Mouse (Mus musculus) liver, embryonic 12.5 days (tissue): ENCODE measurements around the gene Dand5. TPM values are rescaled to one million over a fixed set of nuclear protein-coding genes. Genes with fewer than 3 reads are reported as not detected.
A peak's percentile ranks its signal among the peaks of the same experiment; 100 is the strongest.

Experiments
- ATAC-seq: fragments of 200-750 bp; cut with Nextera tagmentation; 2 replicates; pipeline ENCODE4 v1.8.0; 2017; ENCODE audit warnings: moderate number of reproducible peaks, mild to moderate bottlenecking, moderate library complexity
- H3K27ac ChIP-seq: fragments of 300-500 bp; sonication (generic); 2 replicates; pipeline ENCODE4 v1.5.1; 2016; ENCODE audit warnings: mild to moderate bottlenecking
- H3K27me3 ChIP-seq: fragments of 300-500 bp; sonication (generic); replicated peaks from 2 replicates; pipeline ENCODE4 v1.6.1; 2016; ENCODE audit warnings: mild to moderate bottlenecking, moderate library complexity
- H3K36me3 ChIP-seq: fragments of 300-500 bp; sonication (generic); 2 replicates; pipeline ENCODE4 v1.6.1; 2016; ENCODE audit warnings: mild to moderate bottlenecking, moderate library complexity
- H3K4me1 ChIP-seq: fragments of 300-500 bp; sonication (generic); 2 replicates; pipeline ENCODE4 v1.6.1; 2016
- H3K4me2 ChIP-seq: fragments of 300-500 bp; sonication (generic); 2 replicates; pipeline ENCODE4 v1.6.1; 2016; ENCODE audit warnings: mild to moderate bottlenecking, moderate library complexity
- H3K4me3 ChIP-seq: fragments of 300-500 bp; sonication (generic); 2 replicates; pipeline ENCODE4 v1.5.1; 2016; ENCODE audit warnings: mild to moderate bottlenecking, moderate library complexity
- H3K9ac ChIP-seq: fragments of 300-500 bp; sonication (generic); 2 replicates; pipeline ENCODE4 v1.6.1; 2016; ENCODE audit warnings: mild to moderate bottlenecking, moderate library complexity
- H3K9me3 ChIP-seq: fragments of 300-500 bp; sonication (generic); replicated peaks from 2 replicates; pipeline ENCODE4 v1.6.1; 2016; ENCODE audit warnings: mild to moderate bottlenecking, moderate library complexity
- WGBS: fragments of 180-500 bp; shearing (Covaris S2); methylation state at CpG from one replicate; pipeline ENCODE4 v1.1.7; 2016; ENCODE audit not compliant: insufficient replicate concordance; 5-methylcytosine and 5-hydroxymethylcytosine counted together
- polyA plus RNA-seq: library from polyadenylated mRNA; unstranded; fragments of >200 nt; fragmentation: Nextera tagmentation; extraction: Ambion mirVana; gene quantifications from 2 replicates; pipeline ENCODE4 v1.2.1, GENCODE M21; 2016

Gene Dand5
- polyA plus RNA-seq, 1 experiment from 2014 or later: 4.3 TPM

DNA sequence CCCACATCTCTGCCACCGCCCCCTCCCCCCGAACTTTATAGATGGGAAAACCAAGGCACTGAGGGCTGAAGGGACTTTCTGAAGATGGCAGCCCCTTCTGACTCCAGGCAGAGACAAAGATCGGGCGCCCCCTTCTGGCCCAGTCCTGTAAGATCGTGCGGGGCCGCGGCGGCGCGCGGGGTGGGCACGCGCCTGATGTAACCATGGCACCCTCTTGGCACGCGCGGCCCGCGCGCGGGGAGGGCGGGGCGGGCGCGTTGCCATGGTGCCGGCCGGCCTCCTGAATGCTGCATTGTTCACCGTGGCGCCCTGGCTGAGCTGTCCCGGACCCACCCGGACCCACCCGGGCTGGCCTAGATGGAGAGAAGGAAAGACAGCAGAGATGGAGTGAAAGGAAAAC is 11.7 kb downstream of the Dand5 start:
- ATAC-seq: peak; percentile 41
- peaks cover 51% of the 10 kb centered on the region for H3K4me1 ChIP-seq
- H3K27ac ChIP-seq: no peak overlapping the region
- WGBS: 2% methylated on average over 32 of the region's 32 CpGs
- H3K4me3 ChIP-seq: peak overlapping the region; percentile 44
- H3K4me2 ChIP-seq: peak overlapping the region; percentile 70
- H3K9me3 ChIP-seq: peaks cover 4% of the 10 kb centered on the region; the same call in 1 of the 2 replicates
- H3K36me3 ChIP-seq: no peaks in the 10 kb centered on the region
- peaks cover 75% of the 10 kb centered on the region for H3K27me3 ChIP-seq
- peak overlapping the region; percentile 18; the same call in 1 of the 2 replicates for H3K9ac ChIP-seq

DNA sequence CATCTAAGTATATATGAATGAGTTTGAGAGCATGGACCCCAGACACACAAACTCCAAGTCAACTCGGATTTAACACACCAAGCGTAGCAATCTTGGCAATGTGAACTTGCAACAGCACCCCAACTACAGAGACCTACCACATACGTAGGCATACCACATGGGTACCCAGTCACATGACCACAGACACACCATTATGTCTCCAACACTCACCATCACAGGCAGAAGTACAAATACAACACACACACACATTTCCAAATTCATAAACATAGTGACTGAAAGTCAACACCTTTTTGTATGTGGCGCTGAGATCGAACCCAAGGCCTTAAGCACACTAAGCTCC is 12.7 kb downstream of the Dand5 start:
- Histone ChIP-seq H3K27ac (no peak overlapping the region), H3K9me3 (peaks cover 5% of the 10 kb centered on the region; the same call in 1 of the 2 replicates), H3K4me3 (no peak overlapping the region), H3K4me1 (peaks cover 41% of the 10 kb centered on the region), H3K36me3 (no peaks in the 10 kb centered on the region), H3K9ac (no peak overlapping the region), H3K27me3 (peaks cover 80% of the 10 kb centered on the region), H3K4me2 (no peak overlapping the region)
- ATAC-seq: no peak
- 71% methylated on average over 5 of the region's 5 CpGs for WGBS

DNA sequence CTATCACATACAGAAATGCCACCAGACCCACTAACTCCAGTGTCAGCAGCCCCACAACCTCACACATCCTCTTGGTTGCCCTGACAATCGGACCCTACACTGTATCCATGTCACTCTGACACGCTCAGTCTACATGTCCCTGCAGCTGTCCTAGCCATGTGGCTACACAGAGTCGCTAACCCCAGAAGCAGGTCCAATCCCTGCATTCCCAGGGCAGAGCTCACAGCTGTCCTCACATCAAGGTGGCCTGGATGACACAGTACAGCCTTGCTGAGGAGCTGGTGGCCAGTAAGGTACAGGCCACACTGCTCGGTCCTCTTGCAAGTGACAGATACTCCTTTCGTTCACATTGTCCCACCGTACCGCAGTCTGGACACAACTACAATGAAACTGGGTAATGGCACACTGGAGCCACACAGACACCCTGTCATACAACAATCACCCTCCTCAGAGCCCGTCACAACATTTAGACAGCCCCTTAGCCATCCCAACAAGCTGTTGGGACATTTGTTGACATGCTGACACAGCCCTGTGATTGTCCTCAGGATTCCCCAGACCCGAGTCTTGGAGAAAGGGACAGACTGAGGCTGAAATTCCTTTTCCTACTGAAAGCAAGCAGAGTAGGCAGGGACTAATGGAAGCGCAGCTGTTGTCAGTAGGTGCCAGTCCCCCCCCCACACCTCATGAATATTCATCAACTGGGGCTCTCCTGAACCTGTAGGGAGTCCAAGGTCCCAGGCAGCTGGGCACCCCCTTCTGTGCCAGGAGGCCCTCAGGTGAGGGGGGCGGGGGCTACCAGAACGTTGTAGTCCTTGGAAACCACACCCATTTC is 13.3 kb downstream of the Dand5 start:
- peaks cover 36% of the 10 kb centered on the region for H3K4me1 ChIP-seq
- H3K4me3 ChIP-seq: no peak overlapping the region
- no peak for ATAC-seq
- no peak overlapping the region for H3K4me2 ChIP-seq
- no peaks in the 10 kb centered on the region for H3K36me3 ChIP-seq
- peaks cover 80% of the 10 kb centered on the region for H3K27me3 ChIP-seq
- no peak overlapping the region for H3K9ac ChIP-seq
- peaks cover 5% of the 10 kb centered on the region; the same call in 1 of the 2 replicates for H3K9me3 ChIP-seq
- 62% methylated on average over 12 of the region's 12 CpGs for WGBS
- no peak overlapping the region for H3K27ac ChIP-seq

DNA sequence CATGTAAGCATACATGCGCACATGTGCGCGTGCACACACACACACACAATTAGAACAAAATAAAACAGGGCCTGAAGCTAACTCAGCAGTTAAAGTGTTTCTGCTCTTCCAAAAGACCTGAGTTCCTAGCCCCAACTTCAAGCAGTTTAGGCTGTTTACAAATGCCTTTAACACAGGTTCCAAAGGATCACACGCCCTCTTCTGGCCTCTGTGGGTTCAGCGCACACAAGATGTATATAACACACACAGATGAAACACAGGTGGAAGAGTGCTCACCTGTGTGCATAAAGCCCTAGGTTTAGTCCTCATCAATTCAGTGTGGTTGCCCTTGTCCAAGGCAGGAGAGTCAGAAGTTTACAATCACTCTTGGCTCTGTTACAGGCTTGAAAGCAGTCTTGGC is 16.6 kb downstream of the Dand5 start:
- H3K9ac ChIP-seq: no peak overlapping the region
- no peak for ATAC-seq
- H3K4me2 ChIP-seq: no peak overlapping the region
- peaks cover 86% of the 10 kb centered on the region for H3K27me3 ChIP-seq
- WGBS: 85% methylated on average over 5 of the region's 5 CpGs
- H3K4me3 ChIP-seq: no peak overlapping the region
- peaks cover 5% of the 10 kb centered on the region; the same call in 1 of the 2 replicates for H3K9me3 ChIP-seq
- no peaks in the 10 kb centered on the region for H3K36me3 ChIP-seq
- peaks cover 30% of the 10 kb centered on the region for H3K4me1 ChIP-seq
- H3K27ac ChIP-seq: no peak overlapping the region

DNA sequence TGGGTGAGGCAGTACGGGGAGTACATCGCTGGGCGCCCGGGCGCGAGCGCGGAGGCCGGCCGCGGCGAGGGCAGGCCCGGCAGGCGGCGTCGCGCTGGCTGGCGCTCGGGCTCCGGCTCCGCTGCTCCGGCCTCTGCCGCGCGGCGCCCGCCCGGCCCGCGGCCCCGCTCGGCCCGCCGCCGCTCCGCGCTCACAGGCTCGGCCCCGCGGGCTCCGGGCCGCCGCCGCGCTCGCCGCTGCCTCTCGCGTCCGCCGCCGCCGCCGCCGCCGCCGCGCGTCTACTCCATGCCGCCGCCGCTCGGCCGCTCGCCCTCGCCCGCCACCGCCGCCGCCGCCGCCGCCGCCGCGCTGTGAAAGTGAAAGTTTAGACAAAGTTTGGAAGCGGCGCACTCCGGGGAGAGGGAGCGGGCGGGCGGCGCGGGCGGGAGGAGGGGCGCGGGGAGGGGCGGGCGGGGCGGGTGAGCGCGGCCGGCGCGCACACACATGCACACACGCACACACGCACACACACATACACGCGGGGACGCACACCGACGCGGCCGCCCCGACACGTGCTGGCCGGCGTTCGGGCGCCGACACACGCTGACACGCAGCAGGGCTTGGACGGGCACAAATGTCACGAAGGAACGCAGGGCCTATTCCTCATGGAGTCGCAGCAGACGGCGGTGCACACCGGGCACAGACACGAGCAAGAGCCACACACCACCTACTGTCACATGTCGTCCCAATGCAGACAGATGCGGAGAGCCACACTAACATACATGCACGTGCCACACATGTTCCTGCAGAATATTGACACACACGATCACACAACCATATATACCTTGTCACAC is 22.4 kb downstream of the Dand5 start, which contains the start of gene Nfix:
Gene Nfix (minus strand): TSS at position 346 of the 833 bp plus-strand sequence.
- Histone ChIP-seq H3K27me3 (peaks cover 98% of the 10 kb centered on the region), H3K4me3 (peak within 1 kb of the TSS; percentile 67), H3K9me3 (no peaks in the 10 kb centered on the region), H3K9ac (peak within 1 kb of the TSS; percentile 73), H3K36me3 (no peaks in the 10 kb centered on the region), H3K27ac (no peak within 1 kb of the TSS), H3K4me2 (peak within 1 kb of the TSS; percentile 89), H3K4me1 (peaks cover 27% of the 10 kb centered on the region)
- WGBS: 2% methylated on average over 46 of the region's 125 CpGs
- ATAC-seq: peak; percentile 10

DNA sequence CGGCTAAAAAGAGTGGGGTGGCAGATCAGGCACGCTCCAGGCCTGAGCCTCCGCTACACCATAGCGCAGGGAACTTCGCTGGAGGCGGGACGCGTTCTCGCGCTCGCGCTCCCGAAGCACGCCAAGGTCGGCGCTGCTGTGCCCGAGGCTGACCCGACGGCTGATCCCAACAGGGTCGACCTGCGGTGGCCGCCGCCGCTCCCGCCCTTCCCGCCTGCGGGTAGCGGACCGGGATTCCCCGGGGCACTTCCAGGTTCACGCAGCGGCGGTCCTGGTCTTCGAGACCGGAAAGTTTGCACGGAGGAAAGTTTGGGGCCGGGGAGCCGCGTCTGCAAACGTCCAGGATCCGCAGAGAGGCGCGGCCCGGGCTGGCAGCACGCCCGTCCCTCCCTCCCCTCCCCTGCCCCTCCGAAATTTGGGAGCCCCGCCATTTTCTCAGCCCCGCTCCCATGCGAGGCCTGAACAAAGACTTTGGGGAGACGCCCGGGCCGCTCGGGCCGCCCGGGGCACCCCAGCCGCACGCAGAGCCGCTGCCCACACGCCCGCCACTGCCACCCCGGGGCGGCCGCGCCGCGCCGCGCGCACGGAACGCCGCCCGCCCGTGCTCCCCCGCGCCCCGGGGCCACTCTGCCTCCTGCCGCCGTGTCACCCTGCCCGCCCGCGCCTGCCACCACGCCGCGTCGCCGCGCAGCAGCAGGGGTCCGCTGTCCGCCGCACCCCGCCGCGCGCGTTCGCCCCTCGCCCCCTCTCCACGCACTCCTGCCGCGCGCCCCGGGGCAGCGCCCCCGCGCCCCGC is 23.3 kb downstream of the Dand5 start:
- Histone ChIP-seq H3K27ac (no peak overlapping the region), H3K4me2 (peak overlapping the region; percentile 87), H3K9me3 (no peaks in the 10 kb centered on the region), H3K27me3 (peaks cover 98% of the 10 kb centered on the region), H3K4me1 (peaks cover 27% of the 10 kb centered on the region), H3K9ac (peak overlapping the region; percentile 65), H3K4me3 (peak overlapping the region; percentile 67), H3K36me3 (no peaks in the 10 kb centered on the region)
- 1% methylated on average over 98 of the region's 108 CpGs for WGBS
- ATAC-seq: peak; percentile 35

DNA sequence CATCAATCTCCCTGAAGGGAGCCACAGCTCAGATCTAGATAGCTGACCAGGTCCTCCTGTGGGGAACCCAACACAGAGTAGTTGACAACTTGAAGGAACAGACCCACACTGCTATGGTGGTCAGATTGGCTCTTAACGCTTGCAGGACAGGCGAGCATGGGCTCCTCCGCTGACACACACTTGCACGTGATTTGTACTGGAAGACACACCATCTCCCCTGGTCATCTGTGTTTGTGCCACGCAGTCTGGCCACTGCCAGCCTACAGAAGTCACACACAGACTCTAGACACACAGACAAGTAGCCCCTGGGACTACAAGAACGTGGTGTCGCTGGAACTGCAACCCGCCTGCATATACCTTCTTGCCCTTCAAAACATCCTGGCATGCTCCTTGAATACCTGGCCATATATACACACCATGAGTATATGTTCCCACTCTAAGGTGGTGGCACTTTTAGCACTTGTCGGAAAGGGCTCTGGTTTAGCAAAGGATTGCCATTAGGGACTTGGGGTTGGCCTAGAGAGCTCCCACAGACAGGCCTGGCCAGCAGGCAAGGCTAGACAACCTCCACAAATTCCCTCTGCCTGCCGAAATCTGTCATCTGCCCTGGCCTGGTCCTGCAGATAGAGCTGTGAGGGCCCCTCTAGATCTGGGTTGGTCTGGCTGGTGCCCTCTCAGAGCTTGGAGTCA is 24.0 kb downstream of the Dand5 start:
- H3K4me3 ChIP-seq: peak overlapping the region; percentile 67
- no peak overlapping the region for H3K27ac ChIP-seq
- H3K9ac ChIP-seq: peak overlapping the region; percentile 65
- ATAC-seq: no peak; the same call in 1 of the 2 replicates
- peak overlapping the region; percentile 87 for H3K4me2 ChIP-seq
- H3K36me3 ChIP-seq: no peaks in the 10 kb centered on the region
- H3K27me3 ChIP-seq: peaks cover 98% of the 10 kb centered on the region
- 50% methylated on average over 10 of the region's 10 CpGs for WGBS
- peaks cover 33% of the 10 kb centered on the region for H3K4me1 ChIP-seq
- H3K9me3 ChIP-seq: no peaks in the 10 kb centered on the region

DNA sequence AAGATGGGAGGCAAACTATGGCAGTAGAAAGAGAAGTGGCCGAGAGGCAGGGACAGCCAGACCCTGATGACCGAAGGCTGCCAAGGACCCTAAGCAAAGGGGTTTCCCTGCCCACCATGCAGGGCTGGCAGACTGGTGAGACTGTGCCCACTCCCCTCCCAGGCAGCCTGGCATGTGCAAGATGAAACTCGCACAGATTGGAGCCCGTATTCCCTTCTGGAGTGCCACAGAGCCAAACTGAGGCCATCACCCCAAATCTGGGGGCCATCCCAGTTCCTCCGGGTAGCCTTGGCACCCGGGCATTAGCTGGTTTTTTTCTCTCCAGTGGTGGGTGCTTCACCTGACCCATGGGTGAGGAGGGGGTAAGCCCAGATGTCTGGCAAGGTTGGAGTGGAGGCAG is 24.7 kb downstream of the Dand5 start:
- H3K27me3 ChIP-seq: peaks cover 98% of the 10 kb centered on the region
- H3K27ac ChIP-seq: no peak overlapping the region
- 71% methylated on average over 6 of the region's 6 CpGs for WGBS
- no peak for ATAC-seq
- no peaks in the 10 kb centered on the region for H3K9me3 ChIP-seq
- H3K9ac ChIP-seq: no peak overlapping the region
- H3K36me3 ChIP-seq: no peaks in the 10 kb centered on the region
- no peak overlapping the region for H3K4me2 ChIP-seq
- no peak overlapping the region for H3K4me3 ChIP-seq
- H3K4me1 ChIP-seq: peaks cover 37% of the 10 kb centered on the region

DNA sequence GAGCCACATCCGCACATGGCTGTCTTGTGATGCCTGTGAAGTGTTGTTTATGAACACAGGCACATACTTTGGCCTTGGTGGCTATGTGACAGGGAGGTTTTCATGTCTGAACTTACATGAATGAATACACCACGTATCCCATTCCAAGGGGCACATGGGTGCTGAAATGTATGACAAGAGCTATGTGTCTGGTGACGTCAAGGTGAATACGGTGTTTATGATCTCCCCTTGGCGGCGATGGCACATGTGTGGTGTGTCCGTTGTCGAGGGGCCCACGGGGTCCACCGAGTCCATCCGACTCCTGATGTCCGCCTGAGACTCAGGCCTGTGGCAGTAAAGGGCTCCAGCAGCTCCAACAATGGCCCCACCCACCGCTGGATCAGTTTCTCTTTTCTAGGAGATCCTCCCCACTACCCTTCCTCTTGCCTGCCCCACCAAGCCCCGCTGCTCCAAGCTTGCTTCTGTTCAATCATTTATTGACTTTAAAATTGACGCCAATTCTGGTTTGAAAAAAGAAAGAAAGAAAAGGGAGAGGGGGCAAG is 25.3 kb downstream of the Dand5 start:
- WGBS: 75% methylated on average over 15 of the region's 15 CpGs
- no peak overlapping the region for H3K27ac ChIP-seq
- H3K27me3 ChIP-seq: peaks cover 98% of the 10 kb centered on the region
- H3K9ac ChIP-seq: no peak overlapping the region
- no peak overlapping the region for H3K4me2 ChIP-seq
- no peaks in the 10 kb centered on the region for H3K9me3 ChIP-seq
- no peak overlapping the region for H3K4me3 ChIP-seq
- H3K4me1 ChIP-seq: peaks cover 37% of the 10 kb centered on the region
- no peaks in the 10 kb centered on the region for H3K36me3 ChIP-seq
- no peak for ATAC-seq

DNA sequence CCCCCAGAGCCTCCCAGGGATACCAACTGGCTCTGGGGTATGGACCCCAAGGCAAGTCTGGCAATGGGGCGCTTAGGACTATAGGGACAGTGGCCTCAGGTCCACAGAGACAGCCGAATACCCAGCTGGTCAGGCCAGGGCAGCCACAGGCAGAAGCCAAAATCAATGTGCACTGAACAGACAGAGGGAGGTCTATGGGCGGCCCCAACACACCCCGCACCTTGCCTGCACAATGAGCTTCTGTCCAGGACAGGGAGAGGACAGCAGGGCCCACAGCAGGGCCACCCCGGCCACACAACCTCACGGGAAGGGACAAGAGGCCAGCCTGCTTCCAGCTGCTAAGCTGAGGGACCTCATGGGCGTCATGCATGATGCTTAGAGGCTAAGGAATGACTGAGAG is 28.1 kb downstream of the Dand5 start:
- H3K4me1 ChIP-seq: peaks cover 23% of the 10 kb centered on the region
- WGBS: 64% methylated on average over 7 of the region's 7 CpGs
- H3K36me3 ChIP-seq: no peaks in the 10 kb centered on the region
- H3K9me3 ChIP-seq: no peaks in the 10 kb centered on the region
- ATAC-seq: no peak
- H3K4me2 ChIP-seq: no peak overlapping the region
- no peak overlapping the region for H3K4me3 ChIP-seq
- no peak overlapping the region for H3K9ac ChIP-seq
- peaks cover 98% of the 10 kb centered on the region for H3K27me3 ChIP-seq
- no peak overlapping the region for H3K27ac ChIP-seq
